Mouse (Mus musculus): ENCODE results near the gene Slc15a3.

Slc15a3 gene

GRCm38 (mm10) chr19:10822534-10822933 lies 17.0 kb upstream of the Slc15a3 start:
- DNase-seq (ENCODE audit: low spot score): no peak

DNA sequence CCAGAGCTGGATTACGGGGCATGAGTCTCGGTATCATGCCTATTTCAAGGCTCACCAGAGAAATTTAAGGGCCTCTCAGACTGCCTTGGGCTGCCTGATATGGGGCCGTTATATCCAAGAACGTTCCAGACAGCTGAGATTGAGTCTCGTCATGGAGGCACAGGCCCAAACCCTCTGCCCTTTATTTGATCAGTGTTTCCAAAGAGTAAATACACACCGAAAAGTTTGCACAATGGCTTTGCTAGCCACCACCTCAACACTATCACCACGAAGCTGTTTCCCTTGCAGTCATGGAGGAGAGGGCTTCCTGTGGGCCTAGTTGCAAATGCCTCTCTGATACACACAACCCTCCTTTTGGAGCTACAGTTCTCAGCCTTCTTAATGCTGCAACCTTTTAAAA lies 15.5 kb upstream of the Slc15a3 start:
- no peak for DNase-seq (ENCODE audit: low spot score)

GRCm38 (mm10) chr19:10828321-10828720 lies 11.2 kb upstream of the Slc15a3 start:
- DNase-seq (ENCODE audit: low spot score): no peak

GRCm38 (mm10) chr19:10829436-10830175 lies 9.9 kb upstream of the Slc15a3 start, which contains the start of gene Cd6:
TSS of gene Cd6 (minus strand) at chr19:10830058.
- DNase-seq (ENCODE audit: low spot score): no peak

DNA sequence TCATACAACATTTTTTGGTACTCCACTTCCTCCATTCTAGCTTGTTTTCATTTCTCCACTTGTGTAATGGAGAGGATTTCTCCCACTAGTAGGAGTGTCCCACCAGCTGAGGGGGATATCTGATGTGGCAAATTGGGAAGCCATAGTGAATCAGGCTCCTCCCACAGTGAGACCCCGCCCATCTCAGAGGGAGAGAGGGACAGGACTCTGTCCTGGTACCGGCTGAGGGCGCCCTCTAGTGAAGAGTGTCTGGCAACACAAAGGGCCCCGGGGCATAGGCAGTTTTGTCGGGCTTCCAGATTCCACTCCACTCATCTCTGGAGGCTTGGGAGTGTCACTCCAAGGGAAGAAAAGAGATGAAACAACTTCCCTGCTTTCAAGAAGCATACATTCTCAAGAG lies 8.1 kb upstream of the Slc15a3 start:
- DNase-seq (ENCODE audit: low spot score): peak; percentile 84

DNA sequence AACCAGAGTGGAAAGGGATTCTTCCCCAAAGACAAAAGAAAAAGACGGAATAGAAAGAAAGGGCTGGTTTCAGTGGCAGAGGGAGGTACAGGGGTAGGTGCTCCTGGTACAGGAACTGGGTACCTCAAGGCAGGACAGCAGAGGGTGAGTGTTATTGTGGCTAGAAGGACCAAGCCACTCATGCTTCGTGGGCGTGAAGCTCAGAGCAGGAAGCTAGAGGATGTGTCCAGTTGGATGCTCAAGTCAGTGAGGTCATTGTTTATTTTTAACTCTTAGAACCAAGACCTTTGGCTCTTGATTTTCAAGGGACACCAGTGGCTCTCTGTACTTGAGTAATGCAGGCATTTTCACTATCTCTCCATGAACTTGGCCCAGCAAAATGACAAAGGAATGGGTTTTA lies 7.5 kb upstream of the Slc15a3 start:
- DNase-seq (ENCODE audit: low spot score): no peak

GRCm38 (mm10) chr19:10833611-10834010 lies 5.9 kb upstream of the Slc15a3 start:
- DNase-seq (ENCODE audit: low spot score): no peak

- DNase-seq (ENCODE audit: low spot score): no peak
These were observed 3.9 kb upstream of the Slc15a3 start for GRCm38 (mm10) chr19:10835671-10836070.

GRCm38 (mm10) chr19:10841721-10842626 lies 2.4 kb downstream of the Slc15a3 start:
- peak; percentile 88 for DNase-seq (ENCODE audit: low spot score)

DNA sequence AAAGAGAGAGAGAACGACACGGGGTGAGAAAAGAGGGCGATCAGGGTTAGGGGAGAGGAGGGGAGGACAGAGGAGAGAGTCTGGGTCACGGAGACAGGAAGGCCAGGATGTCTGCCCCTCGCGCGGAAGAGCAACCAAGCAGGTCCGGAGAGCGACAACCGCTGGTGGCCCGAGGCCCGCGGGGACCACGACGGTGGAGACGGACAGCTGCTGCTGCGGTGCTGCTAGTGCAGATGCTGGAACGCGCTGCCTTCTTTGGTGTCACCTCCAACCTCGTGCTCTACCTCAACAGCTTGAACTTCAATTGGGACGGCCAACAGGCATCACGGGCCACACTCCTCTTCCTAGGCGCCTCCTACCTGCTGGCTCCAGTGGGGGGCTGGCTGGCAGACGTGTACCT lies 3.4 kb downstream of the Slc15a3 start:
- DNase-seq (ENCODE audit: low spot score): peak; percentile 37

DNA sequence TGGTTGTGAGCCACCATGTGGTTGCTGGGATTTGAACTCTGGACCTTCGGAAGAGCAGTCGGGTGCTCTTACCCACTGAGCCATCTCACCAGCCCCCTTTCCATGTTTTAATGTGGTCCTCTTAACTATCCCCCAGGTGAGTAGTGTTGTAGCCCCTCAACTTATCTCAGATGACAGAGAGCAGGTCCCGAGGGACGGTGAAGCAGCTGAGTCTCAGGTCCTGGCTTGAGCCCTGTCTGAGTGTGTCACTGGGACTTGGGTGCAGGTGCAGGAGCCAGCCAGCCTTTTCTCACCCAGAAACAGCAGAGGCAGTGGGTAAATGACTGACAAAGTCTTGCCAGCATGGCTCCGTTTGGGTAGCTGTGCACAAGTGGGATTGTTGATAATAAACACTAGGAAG lies 4.7 kb downstream of the Slc15a3 start:
- no peak for DNase-seq (ENCODE audit: low spot score)

- DNase-seq (ENCODE audit: low spot score): no peak
These were observed 5.9 kb downstream of the Slc15a3 start for GRCm38 (mm10) chr19:10845454-10845853.

GRCm38 (mm10) chr19:10846150-10846549 lies 6.6 kb downstream of the Slc15a3 start:
- peak; percentile 23 for DNase-seq (ENCODE audit: low spot score)

GRCm38 (mm10) chr19:10847311-10848087 lies 8.0 kb downstream of the Slc15a3 start:
- no peak for DNase-seq (ENCODE audit: low spot score)

GRCm38 (mm10) chr19:10855422-10855821 lies 15.9 kb downstream of the Slc15a3 start:
- DNase-seq (ENCODE audit: low spot score): no peak

DNA sequence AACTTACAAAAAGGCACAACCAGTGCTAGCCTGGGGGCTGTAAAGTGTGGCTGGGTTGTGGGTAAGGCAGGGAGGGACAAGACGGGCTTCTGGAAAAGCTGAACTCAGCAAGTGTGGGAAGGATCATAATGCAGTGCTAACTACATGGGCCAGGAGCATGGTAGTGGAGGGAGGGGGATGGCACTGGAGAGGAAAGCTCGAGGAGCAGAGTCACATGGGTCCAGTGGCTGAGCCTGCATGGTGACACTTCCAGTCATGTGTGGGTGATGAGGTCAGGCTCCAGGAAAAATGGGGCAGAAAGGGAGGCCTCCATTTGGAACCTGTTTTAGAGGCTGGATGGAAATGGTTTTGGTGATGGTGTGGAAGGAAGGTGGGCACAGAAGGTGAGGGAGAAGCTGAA lies 17.0 kb downstream of the Slc15a3 start:
- DNase-seq (ENCODE audit: low spot score): no peak

DNA sequence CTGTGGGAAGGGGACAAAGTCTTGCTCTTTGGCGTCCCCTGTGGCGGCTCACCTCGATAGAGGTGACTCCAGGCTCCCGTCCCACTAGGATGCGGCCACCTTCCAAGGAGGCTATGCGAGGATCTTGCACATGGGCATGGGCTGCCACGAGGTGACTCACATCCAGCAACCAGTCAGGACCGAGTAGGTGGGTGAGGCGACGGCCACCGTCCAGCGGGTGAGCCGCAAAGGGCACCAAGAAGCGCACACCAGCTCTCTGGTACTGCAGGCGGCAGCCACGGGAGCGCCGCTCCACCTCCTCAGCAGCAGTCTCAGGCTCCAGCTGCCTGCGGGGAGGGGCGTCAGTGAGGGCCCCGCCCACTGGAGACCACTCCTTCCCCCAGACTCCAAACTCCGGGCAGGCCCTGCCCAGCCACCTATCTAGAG lies 20.6 kb downstream of the Slc15a3 start:
- peak; percentile 51 for DNase-seq (ENCODE audit: low spot score)

GRCm38 (mm10) chr19:10866351-10866750 lies 26.8 kb downstream of the Slc15a3 start:
- DNase-seq (ENCODE audit: low spot score): no peak

DNA sequence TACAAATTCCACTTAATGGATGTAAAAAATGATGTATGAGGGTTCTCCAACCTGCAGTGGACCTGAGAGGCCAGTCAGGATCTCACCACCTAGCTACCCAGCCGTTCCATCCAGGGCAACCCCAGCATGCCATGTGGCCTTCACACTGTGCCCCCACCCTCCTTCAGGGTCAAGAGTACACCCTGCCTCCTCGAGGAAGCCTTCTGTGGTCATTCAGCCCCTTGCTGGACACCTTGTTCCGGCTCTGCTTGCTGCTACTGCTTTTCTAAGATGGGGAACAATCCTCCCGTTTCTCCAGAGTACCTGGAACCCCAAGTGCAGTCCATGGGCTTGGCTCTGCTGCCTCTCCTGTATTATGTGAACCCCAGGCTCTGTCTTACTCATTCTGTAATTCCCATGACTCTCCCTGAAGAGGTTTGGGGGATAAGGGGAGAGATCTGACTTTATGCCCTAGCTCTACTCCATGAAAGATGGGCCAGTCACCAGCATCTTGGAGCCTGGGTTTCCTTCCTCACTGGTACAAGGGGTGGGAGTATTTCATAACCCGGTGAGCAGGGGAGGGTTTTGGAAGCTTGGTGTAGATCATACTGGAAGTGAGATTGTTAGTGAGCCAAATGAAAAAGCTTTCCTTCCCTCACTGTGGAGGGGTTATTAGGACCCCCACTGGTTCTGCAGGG lies 28.6 kb downstream of the Slc15a3 start:
- no peak for DNase-seq (ENCODE audit: low spot score)

GRCm38 (mm10) chr19:10868623-10869141 lies 29.2 kb downstream of the Slc15a3 start:
- DNase-seq (ENCODE audit: low spot score): peak; percentile 19

DNA sequence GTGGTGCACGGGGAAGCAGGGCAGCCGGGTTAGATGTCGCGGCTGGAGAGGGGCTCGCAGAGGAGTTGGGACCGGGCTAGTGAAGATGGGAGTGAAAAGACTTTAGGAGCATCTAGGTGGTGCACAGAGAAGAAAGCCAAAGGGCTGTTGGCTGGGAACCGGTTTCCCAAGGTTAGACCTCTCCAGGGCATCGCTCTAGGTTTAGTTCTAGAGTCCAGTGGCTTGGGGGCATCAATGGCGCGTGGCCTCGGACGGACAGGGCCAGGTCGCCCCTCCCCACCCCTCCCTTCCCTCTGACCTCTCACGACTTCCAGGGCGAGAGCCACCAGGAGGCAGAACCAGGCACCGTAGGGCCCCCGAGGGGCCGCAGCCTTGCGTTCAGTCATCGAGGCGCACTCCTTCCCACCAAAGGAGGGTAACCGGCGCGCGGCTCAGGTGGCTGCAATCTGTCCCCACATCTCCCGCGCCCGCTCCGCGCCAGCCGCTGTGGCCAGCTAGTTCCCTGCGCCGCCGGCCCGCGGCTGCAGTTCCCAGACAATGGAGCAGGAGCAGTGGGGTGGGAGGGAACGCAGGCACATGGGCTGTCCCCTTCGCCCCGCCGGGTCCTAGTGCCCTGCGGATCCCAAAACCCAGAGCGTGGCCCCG lies 29.8 kb downstream of the Slc15a3 start:
- peak; percentile 94 for DNase-seq (ENCODE audit: low spot score)
